Mouse (Mus musculus): ENCODE measurements around the gene Papolb. TPM values are rescaled to one million over a fixed set of nuclear protein-coding genes. Genes with fewer than 3 reads are reported as not detected.

Gene Papolb
- total and polyA plus RNA-seq, 3 experiments: not detected

DNA sequence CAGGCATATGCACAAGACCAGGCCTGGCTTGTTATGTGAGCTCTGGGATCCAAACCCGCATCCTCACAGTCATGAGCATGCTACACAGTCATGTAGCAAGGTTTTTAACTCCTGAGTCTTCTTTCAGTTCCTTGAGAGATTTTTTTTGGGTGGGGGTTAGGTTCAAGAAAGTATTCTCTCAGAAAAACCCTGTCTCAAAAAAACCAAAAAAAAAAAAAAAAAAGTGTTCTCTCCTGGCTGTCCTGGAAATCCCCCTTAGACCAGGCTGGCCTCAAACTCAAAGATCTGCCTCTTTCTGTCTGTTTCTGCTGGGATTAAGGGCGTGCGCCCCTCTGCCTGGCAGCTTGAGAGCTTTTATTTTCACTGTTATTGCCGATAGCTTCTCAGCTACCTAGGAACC lies 5.5 kb upstream of the Papolb start:
- no peaks in the 10 kb centered on the region for H3K9me3 ChIP-seq (replicated peaks; ENCODE audit: insufficient read depth, low read length)
- H3K9ac ChIP-seq (ENCODE audit: control insufficient read depth, low read depth, low read length, poor library complexity, severe bottlenecking): no peak overlapping the region
- no peaks in the 10 kb centered on the region for H3K36me3 ChIP-seq (ENCODE audit: control insufficient read depth in 1 of 2, insufficient read depth in 2 of 2, low read length in 2 of 2)
- H3K79me2 ChIP-seq (ENCODE audit: control insufficient read depth, insufficient read depth, low read length, poor library complexity): no peaks in the 10 kb centered on the region
- H3K27ac ChIP-seq (ENCODE audit: control insufficient read depth, low read depth, low read length): no peak overlapping the region
- DNase-seq (ENCODE audit: low read depth, low spot score): no peak
- H3K27me3 ChIP-seq (ENCODE audit: control insufficient read depth in 1 of 2, insufficient read depth in 2 of 2, low read length in 2 of 2): no peaks in the 10 kb centered on the region; a peak in 2 of 4 replicates
- no peak overlapping the region for H3K4me3 ChIP-seq (ENCODE audit: control insufficient read depth in 1 of 2, insufficient read depth in 1 of 2, low read depth in 2 of 2, low read length in 2 of 2)
- no peak for TF ChIP-seq MAZ (IDR thresholded peaks at IDR 0.05; ENCODE audit: low read depth, low read length)
- TF ChIP-seq RAD21 (IDR thresholded peaks at IDR 0.05; ENCODE audit: low read depth, low read length): no peak
- TF ChIP-seq USF2 (IDR thresholded peaks at IDR 0.05; ENCODE audit: borderline replicate concordance in 1 of 2, insufficient read depth in 1 of 2, low read depth in 1 of 2, low read length in 2 of 2): no peak
- no peak for TF ChIP-seq TCF12 (IDR thresholded peaks at IDR 0.05; ENCODE audit: low read depth, low read length)
- no peak for TF ChIP-seq POLR2A (IDR thresholded peaks at IDR 0.05; ENCODE audit: control insufficient read depth in 1 of 2, insufficient read depth in 1 of 2, low read depth in 1 of 2, low read length in 2 of 2, poor library complexity in 1 of 2)
- TF ChIP-seq SMC3 (IDR thresholded peaks at IDR 0.05; ENCODE audit: low read depth, low read length): no peak
- TF ChIP-seq RCOR1 (IDR thresholded peaks at IDR 0.05; ENCODE audit: low read depth, low read length): no peak
- TF ChIP-seq ELF1 (IDR thresholded peaks at IDR 0.05; ENCODE audit: low read depth, low read length): no peak
- TF ChIP-seq JUND (IDR thresholded peaks at IDR 0.05; ENCODE audit: low read depth, low read length): no peak
- TF ChIP-seq POLR2AphosphoS5 (IDR thresholded peaks at IDR 0.05; ENCODE audit: borderline replicate concordance, low read depth, low read length): no peak
- TF ChIP-seq BHLHE40 (IDR thresholded peaks at IDR 0.05; ENCODE audit: borderline replicate concordance, low read depth, low read length): no peak
- no peak for TF ChIP-seq POLR2AphosphoS2 (IDR thresholded peaks at IDR 0.05; ENCODE audit: low read length)
- TF ChIP-seq CHD2 (IDR thresholded peaks at IDR 0.05; ENCODE audit: low read length): no peak
- TF ChIP-seq MXI1 (IDR thresholded peaks at IDR 0.05; ENCODE audit: low read depth, low read length): no peak
- no peaks in the 10 kb centered on the region for H3K4me1 ChIP-seq (ENCODE audit: control insufficient read depth in 1 of 2, insufficient read depth in 2 of 2, low read length in 2 of 2)

DNA sequence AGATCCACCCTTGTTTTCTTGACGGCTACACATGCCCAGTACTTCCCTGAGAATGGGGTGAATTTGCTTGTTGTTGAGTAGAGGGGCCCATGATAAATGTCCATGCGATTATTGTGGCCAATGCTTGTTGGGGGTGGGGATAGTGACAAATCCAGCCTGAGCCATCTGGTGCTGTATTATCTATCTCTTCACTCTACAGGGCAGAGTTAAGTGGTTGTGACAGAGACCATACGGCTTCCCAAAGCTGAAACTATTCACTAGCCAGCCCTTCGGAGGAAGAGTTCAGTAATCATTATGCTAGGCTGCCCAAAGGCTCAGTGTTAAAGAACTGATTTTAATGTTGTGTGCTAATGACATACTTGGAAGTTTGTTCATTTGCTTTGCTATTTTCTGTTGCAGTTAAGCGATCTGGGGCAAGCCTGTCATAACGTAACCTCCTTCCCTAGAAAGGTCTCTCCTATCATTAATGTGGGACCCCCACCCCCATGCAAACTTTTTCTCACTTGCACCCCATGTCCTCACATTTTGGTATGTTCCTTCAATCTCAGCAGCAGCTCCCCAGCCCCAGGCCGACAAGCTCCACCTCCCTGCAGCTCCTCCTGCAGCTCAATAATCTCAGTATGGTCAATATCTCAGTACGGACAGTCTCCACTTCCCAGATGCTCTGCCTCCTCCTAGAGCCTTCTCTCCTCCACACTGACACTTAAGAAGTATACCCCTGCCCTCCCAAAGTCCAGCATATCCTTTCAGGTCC lies 5.0 kb downstream of the Papolb start:
- H3K27me3 ChIP-seq (ENCODE audit: control insufficient read depth in 1 of 2, insufficient read depth in 2 of 2, low read length in 2 of 2): peaks cover 0 to 1% of the 10 kb centered on the region in 2 experiments; a peak in 2 of 4 replicates
- H3K4me3 ChIP-seq (ENCODE audit: control insufficient read depth in 1 of 2, insufficient read depth in 1 of 2, low read depth in 2 of 2, low read length in 2 of 2): no peak overlapping the region
- peaks cover 0 to 4% of the 10 kb centered on the region in 2 experiments; a peak in 1 of 4 replicates for H3K4me1 ChIP-seq (ENCODE audit: control insufficient read depth in 1 of 2, insufficient read depth in 2 of 2, low read length in 2 of 2)
- no peak for DNase-seq (ENCODE audit: low read depth, low spot score)
- H3K79me2 ChIP-seq (ENCODE audit: control insufficient read depth, insufficient read depth, low read length, poor library complexity): no peaks in the 10 kb centered on the region
- H3K9me3 ChIP-seq (replicated peaks; ENCODE audit: insufficient read depth, low read length): no peaks in the 10 kb centered on the region
- no peaks in the 10 kb centered on the region for H3K36me3 ChIP-seq (ENCODE audit: control insufficient read depth in 1 of 2, insufficient read depth in 2 of 2, low read length in 2 of 2)
- TF ChIP-seq MAFK (IDR thresholded peaks at IDR 0.05; ENCODE audit: borderline replicate concordance, low read depth, low read length): no peak
- no peak for TF ChIP-seq ZC3H11A (IDR thresholded peaks at IDR 0.05; ENCODE audit: low read depth, low read length)
- TF ChIP-seq SMC3 (IDR thresholded peaks at IDR 0.05; ENCODE audit: low read depth, low read length): no peak
- no peak for TF ChIP-seq ZNF384 (IDR thresholded peaks at IDR 0.05; ENCODE audit: low read depth, low read length)
- no peak for TF ChIP-seq USF2 (IDR thresholded peaks at IDR 0.05; ENCODE audit: borderline replicate concordance in 1 of 2, insufficient read depth in 1 of 2, low read depth in 1 of 2, low read length in 2 of 2)
- no peak for TF ChIP-seq RAD21 (IDR thresholded peaks at IDR 0.05; ENCODE audit: low read depth, low read length)
- no peak for TF ChIP-seq POLR2AphosphoS5 (IDR thresholded peaks at IDR 0.05; ENCODE audit: borderline replicate concordance, low read depth, low read length)
- TF ChIP-seq ZMIZ1 (IDR thresholded peaks at IDR 0.05; ENCODE audit: low read depth, low read length): no peak
- no peak for TF ChIP-seq EP300 (IDR thresholded peaks at IDR 0.05; ENCODE audit: low read depth in 1 of 2, low read length in 2 of 2)
- no peak for TF ChIP-seq ZKSCAN1 (IDR thresholded peaks at IDR 0.05; ENCODE audit: low read depth, low read length)
- no peak for TF ChIP-seq CHD2 (IDR thresholded peaks at IDR 0.05; ENCODE audit: low read length)
- no peak for TF ChIP-seq GATA1 (IDR thresholded peaks at IDR 0.05; ENCODE audit: low read depth, low read length)
- no peak overlapping the region for H3K27ac ChIP-seq (ENCODE audit: control insufficient read depth, low read depth, low read length)
- H3K9ac ChIP-seq (ENCODE audit: control insufficient read depth, low read depth, low read length, poor library complexity, severe bottlenecking): no peak overlapping the region
